Mouse (Mus musculus) limb, embryonic 12.5 days (tissue): ENCODE data around the gene Rin3. TPM values are rescaled to one million over a fixed set of nuclear protein-coding genes. Genes with fewer than 3 reads are reported as not detected.

Experiments
- ATAC-seq: fragments of 200-750 bp; cut with Nextera tagmentation; 2 replicates; pipeline ENCODE4 v1.8.0; 2017; ENCODE audit warnings: low read depth, moderate TSS enrichment; ENCODE audit not compliant: insufficient number of reproducible peaks, insufficient read depth, low FRiP score, low TSS enrichment
- H3K27ac ChIP-seq: fragments of 300-500 bp; sonication (generic); 2 replicates; pipeline ENCODE4 v1.5.1; 2016; ENCODE audit warnings: mild to moderate bottlenecking, moderate library complexity
- H3K27me3 ChIP-seq: fragments of 300-500 bp; sonication (generic); 2 replicates; pipeline ENCODE4 v1.6.1; 2016; ENCODE audit warnings: mild to moderate bottlenecking, moderate library complexity
- H3K36me3 ChIP-seq: fragments of 300-500 bp; sonication (generic); 2 replicates; pipeline ENCODE4 v1.6.1; 2016; ENCODE audit warnings: mild to moderate bottlenecking, moderate library complexity
- H3K4me1 ChIP-seq: fragments of 300-500 bp; sonication (generic); replicated peaks from 2 replicates; pipeline ENCODE4 v1.6.1; 2016
- H3K4me2 ChIP-seq: fragments of 300-500 bp; sonication (generic); 2 replicates; pipeline ENCODE4 v1.6.1; 2016; ENCODE audit warnings: mild to moderate bottlenecking, moderate library complexity
- H3K4me3 ChIP-seq: fragments of 300-500 bp; sonication (generic); replicated peaks from 2 replicates; pipeline ENCODE4 v1.5.1; 2016; ENCODE audit warnings: mild to moderate bottlenecking
- H3K9ac ChIP-seq: fragments of 300-500 bp; sonication (generic); replicated peaks from 2 replicates; pipeline ENCODE4 v1.6.1; 2016; ENCODE audit warnings: mild to moderate bottlenecking, moderate library complexity
- H3K9me3 ChIP-seq: fragments of 300-500 bp; sonication (generic); 2 replicates; pipeline ENCODE4 v1.6.1; 2016; ENCODE audit warnings: mild to moderate bottlenecking, moderate library complexity
- WGBS: fragments of 180-500 bp; shearing (Covaris S2); methylation state at CpG from one replicate; pipeline ENCODE4 v1.1.7; 2016; 5-methylcytosine and 5-hydroxymethylcytosine counted together
- polyA plus RNA-seq: library from polyadenylated mRNA; unstranded; fragments of >200 nt; fragmentation: Nextera tagmentation; extraction: Ambion mirVana; gene quantifications from 2 replicates; pipeline ENCODE4 v1.2.1, GENCODE M21; 2016

The Rin3 gene
- polyA plus RNA-seq, 1 experiment from 2014 or later, result 4.4 TPM

DNA sequence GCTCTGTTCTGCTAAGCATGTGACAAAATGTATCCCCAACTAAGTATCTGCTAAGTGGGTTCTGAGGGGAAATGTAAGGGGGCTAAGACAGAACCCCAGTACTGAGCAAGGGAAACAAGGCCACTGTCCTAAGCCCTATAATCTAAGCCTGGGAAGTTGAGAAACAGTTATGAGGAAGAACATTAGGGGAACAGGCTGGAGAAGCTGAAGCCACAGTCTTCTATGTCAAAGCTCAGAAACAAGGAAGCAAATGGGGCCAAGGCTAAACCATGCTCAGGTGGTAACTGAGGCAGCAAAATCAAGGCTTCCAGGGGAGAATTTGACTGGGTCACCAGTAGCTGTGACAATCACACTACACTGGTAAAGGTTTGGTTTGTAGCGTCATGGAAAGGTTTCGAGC, 50.3 kb downstream of the Rin3 start:
- H3K9me3 ChIP-seq, result no peaks in the 10 kb centered on the region
- WGBS, result 95% methylated on average over 2 of the region's 2 CpGs
- no peaks in the 10 kb centered on the region for H3K4me1 ChIP-seq
- H3K4me2 ChIP-seq, result no peak overlapping the region
- no peak for ATAC-seq
- H3K27me3 ChIP-seq, result no peaks in the 10 kb centered on the region
- no peak overlapping the region for H3K9ac ChIP-seq
- no peaks in the 10 kb centered on the region for H3K36me3 ChIP-seq
- no peak overlapping the region for H3K27ac ChIP-seq
- no peak overlapping the region for H3K4me3 ChIP-seq

DNA sequence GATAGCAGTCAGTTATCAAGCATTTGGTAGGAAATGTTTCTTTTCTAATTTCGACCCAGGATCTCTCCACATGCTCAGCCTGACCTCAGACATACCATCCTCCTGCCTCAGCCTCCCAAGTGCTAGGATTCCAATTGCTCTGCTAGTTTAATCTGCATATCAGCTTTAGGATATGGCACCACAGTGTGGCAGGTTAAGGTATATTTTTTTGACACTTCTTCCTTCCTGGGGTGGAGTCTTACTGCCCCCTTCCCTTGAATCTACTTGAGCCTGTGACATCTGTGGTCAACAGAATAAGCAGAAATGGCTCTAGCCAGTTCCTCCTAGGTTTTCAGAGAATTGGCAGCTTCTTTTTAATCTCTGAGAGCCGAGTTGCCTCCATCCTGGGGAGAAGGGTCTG, 56.2 kb downstream of the Rin3 start:
- H3K27me3 ChIP-seq, result no peaks in the 10 kb centered on the region
- no peaks in the 10 kb centered on the region for H3K9me3 ChIP-seq
- 63% methylated on average over 2 of the region's 2 CpGs for WGBS
- H3K4me3 ChIP-seq, result no peak overlapping the region
- H3K4me2 ChIP-seq, result no peak overlapping the region
- H3K9ac ChIP-seq, result no peak overlapping the region
- H3K27ac ChIP-seq, result no peak overlapping the region
- no peaks in the 10 kb centered on the region for H3K4me1 ChIP-seq
- ATAC-seq, result no peak
- no peaks in the 10 kb centered on the region for H3K36me3 ChIP-seq

- no peak for ATAC-seq
- Histone ChIP-seq H3K27me3 (no peaks in the 10 kb centered on the region), H3K4me3 (no peak overlapping the region), H3K9ac (no peak overlapping the region), H3K36me3 (no peaks in the 10 kb centered on the region), H3K27ac (no peak overlapping the region), H3K9me3 (no peaks in the 10 kb centered on the region), H3K4me1 (peaks cover 9% of the 10 kb centered on the region), H3K4me2 (no peak overlapping the region)
- 92% methylated on average over 6 of the region's 6 CpGs for WGBS
These were observed 57.6 kb downstream of the Rin3 start for GRCm38 (mm10) chr12:102340471-102340870.

DNA sequence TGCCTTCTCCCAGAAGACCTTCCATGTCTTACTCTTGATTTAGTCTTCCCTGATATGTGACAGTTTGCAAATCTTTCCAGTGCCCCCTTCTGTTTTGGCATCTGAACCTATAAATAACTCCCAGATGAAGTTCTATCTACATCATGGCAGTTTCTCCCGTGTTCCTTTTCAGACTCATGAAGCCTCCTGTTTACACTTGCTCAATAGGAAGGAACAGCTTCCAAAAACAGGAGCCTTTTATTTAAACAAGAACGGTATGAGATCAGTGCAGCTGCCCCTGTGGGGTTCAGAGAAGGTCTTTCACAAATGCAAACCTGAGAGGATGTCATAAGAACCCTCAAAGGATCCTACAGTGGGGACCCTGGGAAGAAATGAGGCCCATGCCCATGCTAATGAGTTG, 59.3 kb downstream of the Rin3 start:
- no peak overlapping the region for H3K27ac ChIP-seq
- no peaks in the 10 kb centered on the region for H3K36me3 ChIP-seq
- H3K4me3 ChIP-seq, result no peak overlapping the region
- H3K9ac ChIP-seq, result no peak overlapping the region
- no peaks in the 10 kb centered on the region for H3K9me3 ChIP-seq
- ATAC-seq, result no peak
- no peak overlapping the region for H3K4me2 ChIP-seq
- H3K27me3 ChIP-seq, result no peaks in the 10 kb centered on the region
- peaks cover 12% of the 10 kb centered on the region for H3K4me1 ChIP-seq
- WGBS, result 59% methylated on average over 2 of the region's 2 CpGs

- H3K4me2 ChIP-seq, result no peak overlapping the region
- no peak overlapping the region for H3K27ac ChIP-seq
- no peak overlapping the region for H3K4me3 ChIP-seq
- no peak for ATAC-seq
- peaks cover 12% of the 10 kb centered on the region for H3K4me1 ChIP-seq
- WGBS, result 39% methylated on average over 3 of the region's 3 CpGs
- no peaks in the 10 kb centered on the region for H3K36me3 ChIP-seq
- H3K27me3 ChIP-seq, result no peaks in the 10 kb centered on the region
- H3K9ac ChIP-seq, result no peak overlapping the region
- H3K9me3 ChIP-seq, result no peaks in the 10 kb centered on the region
These were observed 59.8 kb downstream of the Rin3 start for GRCm38 (mm10) chr12:102342602-102343001.

DNA sequence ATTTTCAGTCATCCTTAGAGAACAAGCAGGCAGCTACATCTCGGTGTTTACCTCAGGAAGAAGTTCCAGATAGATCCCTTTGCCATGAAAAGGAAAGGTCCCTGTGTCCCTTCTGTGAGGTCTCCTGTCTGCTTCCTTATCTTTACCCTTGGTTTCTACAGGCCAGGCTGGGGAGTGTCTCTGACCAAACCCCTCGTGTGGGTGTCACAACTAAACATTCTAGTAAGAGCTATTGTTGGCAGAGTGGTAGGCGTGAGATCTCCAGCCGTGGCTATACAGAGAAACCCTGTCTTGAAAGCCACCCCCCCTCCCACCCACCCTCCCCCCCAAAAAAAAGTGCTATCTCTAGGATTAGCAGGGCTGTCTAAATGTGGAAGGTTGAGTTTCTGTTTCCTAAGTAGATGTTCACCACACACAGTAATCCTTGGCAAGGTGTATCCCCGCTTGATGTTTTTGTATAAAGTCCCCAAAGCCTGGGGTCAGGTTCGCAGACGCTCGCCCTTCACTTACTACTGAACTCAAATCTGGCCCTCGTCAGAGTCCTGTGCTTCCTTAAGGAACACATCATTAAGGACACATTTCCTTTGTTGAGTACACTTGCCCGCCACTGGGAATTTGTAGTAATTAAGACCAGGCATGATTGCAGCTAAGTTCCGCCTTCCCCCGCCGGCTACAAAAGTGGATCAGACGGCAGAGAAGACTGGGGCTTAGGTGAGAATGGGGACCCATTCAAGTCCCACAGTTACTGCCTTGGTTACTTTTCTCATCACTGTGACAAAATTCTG, 62.4 kb downstream of the Rin3 start:
- Histone ChIP-seq H3K4me2 (no peak overlapping the region), H3K27ac (no peak overlapping the region), H3K36me3 (no peaks in the 10 kb centered on the region), H3K4me3 (no peak overlapping the region), H3K27me3 (no peaks in the 10 kb centered on the region), H3K9ac (no peak overlapping the region), H3K9me3 (no peaks in the 10 kb centered on the region), H3K4me1 (peaks cover 12% of the 10 kb centered on the region)
- peak; percentile 21; the same call in 1 of the 2 replicates for ATAC-seq
- WGBS, result 20% methylated on average over 14 of the region's 14 CpGs

- Histone ChIP-seq H3K27ac (no peak overlapping the region), H3K36me3 (no peaks in the 10 kb centered on the region), H3K4me2 (no peak overlapping the region), H3K27me3 (no peaks in the 10 kb centered on the region), H3K4me3 (no peak overlapping the region), H3K9ac (no peak overlapping the region), H3K4me1 (peaks cover 12% of the 10 kb centered on the region), H3K9me3 (no peaks in the 10 kb centered on the region)
- WGBS, result 10% methylated on average over 1 of the region's 1 CpGs
- ATAC-seq, result no peak
These were observed 63.7 kb downstream of the Rin3 start for GRCm38 (mm10) chr12:102346507-102346906.

DNA sequence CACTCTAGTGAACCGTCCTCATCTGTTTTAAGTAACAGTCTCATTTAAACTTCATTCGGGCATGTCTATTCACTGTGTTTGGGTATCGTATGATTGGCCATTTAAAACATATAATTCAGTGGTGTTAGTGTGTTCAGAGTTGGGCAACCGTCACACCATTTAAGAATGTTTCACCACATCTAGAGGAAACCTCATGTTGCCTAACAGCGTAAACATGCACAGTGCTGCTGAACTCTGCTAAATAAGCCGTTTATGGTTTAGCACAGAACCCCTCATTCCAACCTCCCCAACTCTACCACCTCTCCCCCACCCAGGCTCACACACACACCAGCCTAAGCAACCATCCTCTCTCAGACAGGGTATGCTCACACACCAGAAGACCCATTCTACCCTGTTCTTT, 65.6 kb downstream of the Rin3 start:
- no peaks in the 10 kb centered on the region for H3K9me3 ChIP-seq
- H3K27ac ChIP-seq, result no peak overlapping the region
- H3K9ac ChIP-seq, result no peak overlapping the region
- WGBS, result 87% methylated on average over 6 of the region's 6 CpGs
- no peak overlapping the region for H3K4me3 ChIP-seq
- no peaks in the 10 kb centered on the region for H3K27me3 ChIP-seq
- no peak for ATAC-seq
- H3K4me2 ChIP-seq, result no peak overlapping the region
- peaks cover 12% of the 10 kb centered on the region for H3K4me1 ChIP-seq
- no peaks in the 10 kb centered on the region for H3K36me3 ChIP-seq

- no peaks in the 10 kb centered on the region for H3K4me1 ChIP-seq
- no peaks in the 10 kb centered on the region for H3K36me3 ChIP-seq
- 93% methylated on average over 1 of the region's 1 CpGs for WGBS
- no peak overlapping the region for H3K9ac ChIP-seq
- no peaks in the 10 kb centered on the region for H3K27me3 ChIP-seq
- no peak overlapping the region for H3K27ac ChIP-seq
- no peak overlapping the region for H3K4me2 ChIP-seq
- H3K9me3 ChIP-seq, result no peaks in the 10 kb centered on the region
- no peak for ATAC-seq
- no peak overlapping the region for H3K4me3 ChIP-seq
These were observed 68.1 kb downstream of the Rin3 start for GRCm38 (mm10) chr12:102350997-102351396.

DNA sequence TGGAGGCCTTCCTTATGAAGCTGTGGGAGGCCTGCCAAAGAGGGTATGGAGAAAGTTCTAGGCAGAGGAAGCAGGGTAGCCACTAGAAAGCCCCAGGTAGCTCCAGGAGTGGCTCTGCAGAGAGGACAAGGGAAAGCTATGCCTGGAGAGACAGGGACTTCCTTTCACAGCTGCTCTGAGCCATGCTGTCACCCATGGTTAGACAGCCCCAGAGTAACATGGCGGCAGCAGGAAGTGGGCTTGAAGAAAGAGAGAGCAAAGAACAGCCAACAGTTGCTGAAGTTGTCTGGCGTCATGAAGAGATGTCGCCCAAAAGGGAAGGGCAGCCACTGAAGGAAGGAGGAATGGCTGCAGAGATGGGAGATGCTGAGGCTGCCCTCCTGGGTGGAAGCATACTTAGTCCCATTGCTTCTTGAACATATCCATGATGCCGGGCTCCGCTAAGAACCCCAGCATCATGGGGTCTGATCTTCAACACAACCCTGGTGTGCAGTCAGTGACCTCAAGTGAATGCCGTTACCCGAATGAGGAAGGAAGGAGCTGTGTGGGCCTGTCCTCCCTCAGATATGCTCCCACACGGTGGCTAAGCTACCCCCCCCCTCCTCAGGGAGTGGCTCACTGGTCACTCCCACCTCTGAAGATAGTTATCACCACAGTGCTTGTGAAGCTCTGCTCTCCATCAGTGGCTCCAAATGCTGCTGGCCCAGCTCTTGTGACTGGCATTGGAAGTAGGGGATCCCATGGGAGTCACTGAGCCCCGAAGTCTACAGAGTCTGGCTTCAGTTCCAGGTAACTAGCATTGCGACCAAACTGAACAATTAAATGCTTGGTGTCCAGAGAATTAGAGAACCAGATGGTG, 71.5 kb downstream of the Rin3 start:
- no peak overlapping the region for H3K4me2 ChIP-seq
- no peak overlapping the region for H3K27ac ChIP-seq
- no peaks in the 10 kb centered on the region for H3K27me3 ChIP-seq
- 0 out of 2 replicates have a peak, but pooled peaks cover 4% of the 10 kb centered on the region for H3K36me3 ChIP-seq
- 79% methylated on average over 10 of the region's 10 CpGs for WGBS
- H3K4me3 ChIP-seq, result no peak overlapping the region
- ATAC-seq, result no peak
- no peaks in the 10 kb centered on the region for H3K4me1 ChIP-seq
- H3K9ac ChIP-seq, result no peak overlapping the region
- no peaks in the 10 kb centered on the region for H3K9me3 ChIP-seq

DNA sequence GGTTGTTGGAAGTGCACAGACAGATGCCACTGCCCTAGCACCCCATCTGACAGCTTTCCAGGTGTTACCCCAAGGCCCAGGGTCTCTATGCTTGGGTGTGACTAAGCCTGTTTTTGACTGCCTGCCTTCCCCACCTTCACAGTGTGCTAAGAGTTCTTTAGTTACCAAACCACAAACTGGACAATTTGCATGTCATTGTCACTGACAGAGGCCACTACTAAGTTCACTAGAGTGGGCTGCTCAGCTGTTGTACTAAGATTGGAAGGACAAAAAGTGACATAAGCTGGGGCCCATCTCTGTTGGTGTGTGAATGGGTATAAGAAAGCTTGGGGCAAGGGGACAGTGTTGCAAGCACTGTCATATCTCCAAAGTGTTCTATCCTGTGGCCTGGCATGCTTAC, 72.9 kb downstream of the Rin3 start:
- no peaks in the 10 kb centered on the region for H3K4me1 ChIP-seq
- no peak for ATAC-seq

More for the DNA sequence above, 72.9 kb downstream of the Rin3 start:
- H3K9ac ChIP-seq, result no peak overlapping the region
- H3K9me3 ChIP-seq, result no peaks in the 10 kb centered on the region
- H3K4me3 ChIP-seq, result no peak overlapping the region
- no peak overlapping the region for H3K4me2 ChIP-seq
- H3K36me3 ChIP-seq, result 0 out of 2 replicates have a peak, but pooled peaks cover 9% of the 10 kb centered on the region
- no peak overlapping the region for H3K27ac ChIP-seq
- H3K27me3 ChIP-seq, result no peaks in the 10 kb centered on the region
